Mouse (Mus musculus): ENCODE measurements at regions not wholly inside any gene's neighbourhood (a gene's known extent, or its start where the extent isn't known, plus 50 kb on each side); places are given as distances from the start of the nearest gene placed in this dataset.

- ATAC-seq (ENCODE audit: low FRiP score) (no peak), DNase-seq (ENCODE audit: low spot score) (peak; percentile 18)
- WGBS: 71% methylated on average over 1 of the region's 1 CpGs
- no peak overlapping the region for H3K4me2 ChIP-seq (replicated peaks; ENCODE audit: low read depth, low read length)
- H3K9me3 ChIP-seq (ENCODE audit: control insufficient read depth, low read length): no peaks in the 10 kb centered on the region
- no peak overlapping the region for H3K9ac ChIP-seq (ENCODE audit: low read depth, low read length)
- H3K4me1 ChIP-seq (replicated peaks; ENCODE audit: control insufficient read depth, insufficient read depth, low read length): no peaks in the 10 kb centered on the region
- no peaks in the 10 kb centered on the region for H3K36me3 ChIP-seq (ENCODE audit: control insufficient read depth, insufficient read depth, low read length)
- H3K27me3 ChIP-seq (ENCODE audit: control insufficient read depth, insufficient read depth, low read length): no peaks in the 10 kb centered on the region
- no peak overlapping the region for H3K27ac ChIP-seq (ENCODE audit: low read depth, low read length)
- no peak overlapping the region for H3K4me3 ChIP-seq (ENCODE audit: low read depth, low read length)
Observed at GRCm38 (mm10) chr10:118720630-118721029, 149.4 kb downstream of the Dyrk2 start.

DNA sequence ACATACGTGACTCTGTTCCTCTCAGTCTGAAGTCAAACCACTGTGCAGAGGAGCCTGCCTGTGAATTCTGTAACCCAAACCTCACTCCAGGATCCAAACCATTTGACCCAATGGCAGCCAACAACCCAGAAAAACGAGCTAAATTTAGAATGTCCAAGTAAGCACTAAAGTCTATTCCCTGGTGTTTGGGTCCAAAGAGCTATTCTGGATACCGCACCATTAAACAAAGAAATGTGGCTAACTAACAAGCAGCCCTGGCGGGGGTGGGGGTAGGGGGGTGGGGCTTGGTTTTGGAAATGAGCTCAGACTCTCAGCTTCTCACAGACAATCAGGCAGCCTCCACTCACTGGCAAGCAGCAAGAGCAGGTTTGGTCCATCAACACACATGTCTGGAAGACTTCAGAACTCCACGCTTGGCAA is 147.9 kb downstream of the Dyrk2 start:
- Histone ChIP-seq H3K9me3 (ENCODE audit: control insufficient read depth, low read length) (no peaks in the 10 kb centered on the region), H3K4me2 (replicated peaks; ENCODE audit: low read depth, low read length) (no peak overlapping the region), H3K4me1 (replicated peaks; ENCODE audit: control insufficient read depth, insufficient read depth, low read length) (no peaks in the 10 kb centered on the region), H3K27me3 (ENCODE audit: control insufficient read depth, insufficient read depth, low read length) (no peaks in the 10 kb centered on the region), H3K27ac (ENCODE audit: low read depth, low read length) (no peak overlapping the region), H3K4me3 (ENCODE audit: low read depth, low read length) (no peak overlapping the region), H3K9ac (ENCODE audit: low read depth, low read length) (no peak overlapping the region), H3K36me3 (ENCODE audit: control insufficient read depth, insufficient read depth, low read length) (no peaks in the 10 kb centered on the region)
- whole genome bisulfite sequencing: 56% methylated on average over 5 of the region's 5 CpGs
- DNase-seq (ENCODE audit: low spot score): no peak
- ATAC-seq (ENCODE audit: low FRiP score): no peak

- 71% methylated on average over 3 of the region's 3 CpGs for WGBS
- no peaks in the 10 kb centered on the region for H3K36me3 ChIP-seq (ENCODE audit: control insufficient read depth, insufficient read depth, low read length)
- DNase-seq (ENCODE audit: low spot score) (no peak), ATAC-seq (ENCODE audit: low FRiP score) (no peak)
- H3K4me2 ChIP-seq (replicated peaks; ENCODE audit: low read depth, low read length): no peak overlapping the region
- H3K9ac ChIP-seq (ENCODE audit: low read depth, low read length): no peak overlapping the region
- H3K9me3 ChIP-seq (ENCODE audit: control insufficient read depth, low read length): no peaks in the 10 kb centered on the region
- H3K4me3 ChIP-seq (ENCODE audit: low read depth, low read length): no peak overlapping the region
- H3K4me1 ChIP-seq (replicated peaks; ENCODE audit: control insufficient read depth, insufficient read depth, low read length): no peaks in the 10 kb centered on the region
- H3K27me3 ChIP-seq (ENCODE audit: control insufficient read depth, insufficient read depth, low read length): no peaks in the 10 kb centered on the region
- no peak overlapping the region for H3K27ac ChIP-seq (ENCODE audit: low read depth, low read length)
Observed at GRCm38 (mm10) chr10:118722671-118723070, 147.3 kb downstream of the Dyrk2 start.

DNA sequence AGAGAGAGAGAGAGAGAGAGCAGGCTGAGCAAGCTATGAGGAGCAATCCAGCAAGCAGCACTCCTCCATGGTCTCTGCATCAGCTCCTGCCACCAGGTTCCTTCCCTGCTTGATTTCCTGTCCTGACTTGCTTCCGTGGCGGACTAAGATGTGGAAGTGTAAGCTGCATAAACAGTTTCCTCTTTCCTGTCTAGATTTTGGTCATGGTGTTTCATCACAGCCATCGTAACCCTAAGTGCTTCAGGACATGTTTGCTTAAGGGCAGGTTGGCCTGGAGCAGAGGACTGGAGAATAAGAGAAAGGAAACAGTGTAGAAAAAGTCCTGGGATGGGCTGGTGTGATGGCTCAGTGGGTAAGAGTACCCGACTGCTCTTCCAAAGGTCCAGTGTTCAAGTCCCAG is 133.9 kb downstream of the Dyrk2 start:
- no peaks in the 10 kb centered on the region for H3K9me3 ChIP-seq (ENCODE audit: control insufficient read depth, low read length)
- H3K4me3 ChIP-seq (ENCODE audit: low read depth, low read length): no peak overlapping the region
- H3K4me1 ChIP-seq (replicated peaks; ENCODE audit: control insufficient read depth, insufficient read depth, low read length): no peaks in the 10 kb centered on the region
- H3K27ac ChIP-seq (ENCODE audit: low read depth, low read length): no peak overlapping the region
- ATAC-seq (ENCODE audit: low FRiP score): no peak
- WGBS: 93% methylated on average over 4 of the region's 4 CpGs
- H3K4me2 ChIP-seq (replicated peaks; ENCODE audit: low read depth, low read length): no peak overlapping the region
- DNase-seq (ENCODE audit: low spot score): no peak
- H3K27me3 ChIP-seq (ENCODE audit: control insufficient read depth, insufficient read depth, low read length): no peaks in the 10 kb centered on the region
- H3K9ac ChIP-seq (ENCODE audit: low read depth, low read length): no peak overlapping the region
- H3K36me3 ChIP-seq (ENCODE audit: control insufficient read depth, insufficient read depth, low read length): no peaks in the 10 kb centered on the region

- Histone ChIP-seq H3K9me3 (ENCODE audit: control insufficient read depth, low read length) (no peaks in the 10 kb centered on the region), H3K27me3 (ENCODE audit: control insufficient read depth, insufficient read depth, low read length) (no peaks in the 10 kb centered on the region), H3K4me3 (ENCODE audit: low read depth, low read length) (no peak overlapping the region), H3K4me1 (replicated peaks; ENCODE audit: control insufficient read depth, insufficient read depth, low read length) (no peaks in the 10 kb centered on the region), H3K36me3 (ENCODE audit: control insufficient read depth, insufficient read depth, low read length) (no peaks in the 10 kb centered on the region), H3K27ac (ENCODE audit: low read depth, low read length) (no peak overlapping the region), H3K9ac (ENCODE audit: low read depth, low read length) (no peak overlapping the region), H3K4me2 (replicated peaks; ENCODE audit: low read depth, low read length) (no peak overlapping the region)
- no peak for ATAC-seq (ENCODE audit: low FRiP score)
- DNase-seq (ENCODE audit: low spot score): no peak
Observed at GRCm38 (mm10) chr10:118737064-118737463, 132.9 kb downstream of the Dyrk2 start.

GRCm38 (mm10) chr10:118739849-118740481 is 130.0 kb downstream of the Dyrk2 start:
- no peaks in the 10 kb centered on the region for H3K36me3 ChIP-seq (ENCODE audit: control insufficient read depth, insufficient read depth, low read length)
- H3K4me3 ChIP-seq (ENCODE audit: low read depth, low read length): no peak overlapping the region
- ATAC-seq (ENCODE audit: low FRiP score): no peak
- no peaks in the 10 kb centered on the region for H3K9me3 ChIP-seq (ENCODE audit: control insufficient read depth, low read length)
- no peaks in the 10 kb centered on the region for H3K27me3 ChIP-seq (ENCODE audit: control insufficient read depth, insufficient read depth, low read length)
- no peak overlapping the region for H3K4me2 ChIP-seq (replicated peaks; ENCODE audit: low read depth, low read length)
- H3K4me1 ChIP-seq (replicated peaks; ENCODE audit: control insufficient read depth, insufficient read depth, low read length): no peaks in the 10 kb centered on the region
- H3K9ac ChIP-seq (ENCODE audit: low read depth, low read length): no peak overlapping the region
- H3K27ac ChIP-seq (ENCODE audit: low read depth, low read length): no peak overlapping the region
- no peak for DNase-seq (ENCODE audit: low spot score)
- 86% methylated on average over 10 of the region's 10 CpGs for WGBS

DNA sequence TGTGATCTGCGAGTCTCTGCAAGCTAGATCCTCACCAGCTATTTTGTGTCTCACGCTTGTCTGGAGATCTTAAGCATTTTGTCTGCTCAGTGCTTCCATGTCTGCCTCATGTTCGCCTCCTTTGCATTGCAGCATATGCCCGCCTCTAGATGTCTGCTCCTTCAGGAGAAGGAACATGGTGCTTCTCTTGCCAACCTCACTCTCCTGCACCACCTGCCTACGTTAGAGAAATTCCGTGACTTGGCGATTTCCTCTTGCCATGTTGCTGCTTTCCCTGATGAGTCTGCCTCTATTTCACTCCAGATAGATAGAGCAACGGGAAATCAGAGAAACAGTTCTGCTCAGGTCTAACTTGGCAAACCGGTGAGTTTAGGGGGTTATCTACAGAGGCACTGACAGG is 126.2 kb downstream of the Dyrk2 start:
- no peak overlapping the region for H3K4me3 ChIP-seq (ENCODE audit: low read depth, low read length)
- no peaks in the 10 kb centered on the region for H3K27me3 ChIP-seq (ENCODE audit: control insufficient read depth, insufficient read depth, low read length)
- 0 out of 2 replicates have a peak, but pooled peaks cover 2% of the 10 kb centered on the region for H3K4me1 ChIP-seq (replicated peaks; ENCODE audit: control insufficient read depth, insufficient read depth, low read length)
- no peaks in the 10 kb centered on the region for H3K9me3 ChIP-seq (ENCODE audit: control insufficient read depth, low read length)
- DNase-seq (ENCODE audit: low spot score): no peak
- no peaks in the 10 kb centered on the region for H3K36me3 ChIP-seq (ENCODE audit: control insufficient read depth, insufficient read depth, low read length)
- no peak overlapping the region for H3K27ac ChIP-seq (ENCODE audit: low read depth, low read length)
- H3K4me2 ChIP-seq (replicated peaks; ENCODE audit: low read depth, low read length): no peak overlapping the region
- ATAC-seq (ENCODE audit: low FRiP score): no peak
- 89% methylated on average over 9 of the region's 9 CpGs for WGBS
- H3K9ac ChIP-seq (ENCODE audit: low read depth, low read length): no peak overlapping the region

DNA sequence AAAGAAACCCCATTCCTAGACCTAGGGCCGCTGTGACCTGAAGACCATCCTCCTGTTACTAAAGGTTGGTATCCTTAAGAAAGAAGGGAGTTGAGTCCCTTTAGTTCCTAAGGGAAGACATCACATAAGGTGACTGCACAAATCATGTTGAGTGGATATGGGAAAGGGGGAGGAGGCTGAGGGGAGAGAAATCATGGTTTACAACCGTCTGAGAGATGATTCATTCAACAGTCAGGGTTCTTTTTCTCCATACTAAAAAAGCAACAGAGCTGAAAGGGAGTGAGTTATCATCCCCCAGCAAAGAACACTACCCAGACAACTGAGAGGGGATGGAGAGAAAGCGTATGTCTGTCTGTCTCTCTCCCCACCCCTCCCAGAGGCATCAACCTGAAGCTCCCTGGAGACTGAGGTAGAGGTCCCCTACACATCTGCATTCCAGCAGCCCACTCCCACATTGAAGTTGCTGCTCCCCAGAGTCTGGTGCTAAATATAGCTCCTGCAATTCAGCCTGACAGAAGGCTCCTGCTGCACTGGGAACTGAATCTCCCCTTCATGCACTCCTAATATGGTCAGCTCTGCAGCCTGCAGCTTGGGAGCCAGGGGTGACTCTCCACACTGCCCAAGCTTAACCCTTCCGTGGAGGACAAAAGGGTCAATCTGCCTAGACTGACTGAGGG is 123.2 kb downstream of the Dyrk2 start:
- ATAC-seq (ENCODE audit: low FRiP score) (no peak), DNase-seq (ENCODE audit: low spot score) (no peak)
- Histone ChIP-seq H3K4me3 (ENCODE audit: low read depth, low read length) (no peak overlapping the region), H3K9me3 (ENCODE audit: control insufficient read depth, low read length) (no peaks in the 10 kb centered on the region), H3K27me3 (ENCODE audit: control insufficient read depth, insufficient read depth, low read length) (no peaks in the 10 kb centered on the region), H3K36me3 (ENCODE audit: control insufficient read depth, insufficient read depth, low read length) (no peaks in the 10 kb centered on the region), H3K4me1 (replicated peaks; ENCODE audit: control insufficient read depth, insufficient read depth, low read length) (0 out of 2 replicates have a peak, but pooled peaks cover 2% of the 10 kb centered on the region), H3K4me2 (replicated peaks; ENCODE audit: low read depth, low read length) (no peak overlapping the region), H3K27ac (ENCODE audit: low read depth, low read length) (no peak overlapping the region), H3K9ac (ENCODE audit: low read depth, low read length) (no peak overlapping the region)
- WGBS: 57% methylated on average over 4 of the region's 4 CpGs

DNA sequence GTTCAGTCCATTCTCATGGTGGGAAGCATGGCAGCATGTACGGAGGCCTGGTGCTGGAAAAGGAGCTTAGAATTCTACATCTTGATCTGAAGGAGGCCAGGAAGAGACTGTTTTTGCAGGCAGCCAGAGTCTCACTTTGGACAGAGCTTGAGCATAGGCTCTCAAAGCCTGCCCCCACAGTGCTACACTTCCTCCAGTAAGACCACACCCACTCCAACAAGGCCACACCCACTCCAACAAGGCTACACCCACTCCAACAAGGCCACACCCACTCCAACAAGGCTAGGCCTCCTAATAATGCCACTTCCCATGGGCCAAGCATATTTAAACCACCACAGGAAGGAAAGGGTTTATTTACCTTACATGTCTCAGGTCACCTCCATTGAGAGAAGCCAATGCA is 121.0 kb downstream of the Dyrk2 start:
- Histone ChIP-seq H3K9ac (ENCODE audit: low read depth, low read length) (no peak overlapping the region), H3K4me3 (ENCODE audit: low read depth, low read length) (no peak overlapping the region), H3K9me3 (ENCODE audit: control insufficient read depth, low read length) (no peaks in the 10 kb centered on the region), H3K36me3 (ENCODE audit: control insufficient read depth, insufficient read depth, low read length) (no peaks in the 10 kb centered on the region), H3K27me3 (ENCODE audit: control insufficient read depth, insufficient read depth, low read length) (no peaks in the 10 kb centered on the region), H3K27ac (ENCODE audit: low read depth, low read length) (no peak overlapping the region), H3K4me2 (replicated peaks; ENCODE audit: low read depth, low read length) (no peak overlapping the region), H3K4me1 (replicated peaks; ENCODE audit: control insufficient read depth, insufficient read depth, low read length) (0 out of 2 replicates have a peak, but pooled peaks cover 2% of the 10 kb centered on the region)
- no peak for DNase-seq (ENCODE audit: low spot score)
- no peak for ATAC-seq (ENCODE audit: low FRiP score)
- WGBS: 78% methylated on average over 1 of the region's 1 CpGs
